Mouse (Mus musculus): ENCODE measurements around the gene Pah. TPM values are rescaled to one million over a fixed set of nuclear protein-coding genes. Genes with fewer than 3 reads are reported as not detected.

The Pah gene
- 0.16 TPM in 1 of 2 replicates, not detected in the other for polyA plus RNA-seq (2012; rRNA removed)

DNA sequence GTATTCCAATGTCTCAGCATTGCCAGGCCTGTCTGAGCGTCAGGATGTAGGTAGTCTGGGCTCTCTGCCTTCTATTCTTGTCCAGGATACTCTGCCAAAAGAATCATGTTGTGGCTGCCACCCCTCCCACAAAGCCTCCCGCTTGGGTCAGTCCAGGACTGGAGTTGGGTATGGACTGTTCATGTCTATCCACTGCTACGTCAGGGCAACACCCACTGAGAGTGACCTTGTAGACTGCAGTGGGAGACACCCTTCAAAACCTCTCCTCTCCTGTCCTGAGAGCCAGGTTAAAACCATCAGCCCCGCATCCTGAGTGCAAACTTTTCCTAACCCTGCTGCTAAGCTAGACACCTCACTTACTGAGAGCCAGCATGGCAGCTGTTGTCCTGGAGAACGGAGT, at the start of gene Pah:
Gene Pah, plus strand, starts transcription at position 150 of the 400 bp plus-strand sequence.

DNA sequence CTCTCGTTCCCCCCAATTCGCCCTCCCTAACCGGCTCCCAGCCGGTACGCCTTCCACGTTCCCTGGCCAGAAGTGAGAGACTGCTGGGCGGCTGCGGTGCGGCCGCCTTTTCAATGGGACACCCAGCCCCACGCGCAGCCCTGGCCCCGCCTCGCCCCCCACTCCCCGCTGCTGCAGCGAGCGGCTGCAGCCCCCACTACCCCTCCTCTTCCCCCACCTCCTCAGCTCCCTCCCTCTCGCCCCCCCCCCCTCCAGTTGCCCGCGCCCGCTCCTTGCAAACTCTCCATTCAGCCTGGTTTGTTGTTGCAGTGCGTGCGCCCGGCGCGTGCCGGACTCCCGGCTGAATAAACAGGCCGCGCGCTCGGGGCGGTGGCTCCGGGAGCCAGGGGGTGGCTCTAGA, 28.0 kb upstream of the Pah start, which contains the start of gene Ascl1:
Gene Ascl1, minus strand, starts transcription at position 85 of the 400 bp plus-strand sequence.

Other genes starting within 250 kb of the Pah start
- 0.39 and 0.72 TPM in 2 replicates for gene Ascl1, start 28.1 kb upstream of the Pah start, polyA plus RNA-seq (2012; rRNA removed)

Data from colon, adult 2 months (tissue).